Mouse (Mus musculus) right cerebral cortex, postnatal 4 days (tissue): ENCODE measurements at regions not wholly inside any gene's neighbourhood (a gene's known extent, or its start where the extent isn't known, plus 50 kb on each side); places are given as distances from the start of the nearest gene placed in this dataset.
"Not testable (repeated sequence)": the region's sequence is repeated elsewhere in the genome, so short reads cannot be mapped to it uniquely, and the experiment has no call there.

Source experiments
- DNase-seq: peaks from one replicate; pipeline ENCODE4 v3.0.0-alpha.2; 2022

- no peak for DNase-seq
These were observed 134.1 kb downstream of the Snx18 start for GRCm38 (mm10) chr13:113484159-113484762.

- DNase-seq = no peak
These were observed 135.5 kb downstream of the Snx18 start for GRCm38 (mm10) chr13:113482911-113483310.

- DNase-seq = no peak
These were observed 140.4 kb downstream of the Snx18 start for GRCm38 (mm10) chr13:113477901-113478510.

- DNase-seq = no peak
These were observed 147.4 kb downstream of the Snx18 start for GRCm38 (mm10) chr13:113470822-113471557.

GRCm38 (mm10) chr13:113464190-113465064, 153.9 kb downstream of the Snx18 start:
- DNase-seq = no peak

- no peak for DNase-seq
These were observed 154.9 kb downstream of the Snx18 start for GRCm38 (mm10) chr13:113463420-113463819.

- DNase-seq = no peak
These were observed 161.7 kb downstream of the BC067074 start for GRCm38 (mm10) chr13:113454490-113455295.

- DNase-seq = no peak
These were observed 155.4 kb downstream of the BC067074 start for GRCm38 (mm10) chr13:113448378-113448777.

GRCm38 (mm10) chr13:113446226-113446625, 153.3 kb downstream of the BC067074 start:
- no peak for DNase-seq

- not testable (repeated sequence) for DNase-seq
These were observed 151.5 kb downstream of the BC067074 start for GRCm38 (mm10) chr13:113444481-113444880.

- no peak for DNase-seq
These were observed 150.1 kb downstream of the BC067074 start for GRCm38 (mm10) chr13:113443078-113443477.

GRCm38 (mm10) chr13:113442169-113442568, 149.2 kb downstream of the BC067074 start:
- DNase-seq = no peak

- DNase-seq = no peak
These were observed 147.2 kb downstream of the BC067074 start for GRCm38 (mm10) chr13:113440137-113440536.

GRCm38 (mm10) chr13:113439516-113439915, 146.6 kb downstream of the BC067074 start:
- no peak for DNase-seq

GRCm38 (mm10) chr13:113438872-113439271, 145.9 kb downstream of the BC067074 start:
- DNase-seq = no peak

GRCm38 (mm10) chr13:113436288-113436687, 143.3 kb downstream of the BC067074 start:
- DNase-seq = no peak

GRCm38 (mm10) chr13:113435117-113435516, 142.2 kb downstream of the BC067074 start:
- no peak for DNase-seq

- DNase-seq = no peak
These were observed 140.5 kb downstream of the BC067074 start for GRCm38 (mm10) chr13:113433456-113433855.

- DNase-seq = no peak
These were observed 136.7 kb downstream of the BC067074 start for GRCm38 (mm10) chr13:113429615-113430014.
